Mouse (Mus musculus) brown adipose tissue, adult 24 weeks (tissue): Measurements from ENCODE around the gene Ankrd6. TPM values are rescaled to one million over a fixed set of nuclear protein-coding genes. Genes with fewer than 3 reads are reported as not detected.

Source experiments
- polyA plus RNA-seq: library from polyadenylated mRNA; stranded (reverse); fragments of >200 nt; gene quantifications from 2 replicates; pipeline ENCODE4 v1.2.4, GENCODE M21; 2012; ENCODE audit not compliant: missing spikeins, insufficient read depth, insufficient read length

The Ankrd6 gene
- polyA plus RNA-seq, 1 experiment, result 0.59 TPM

Other genes starting within 250 kb of the Ankrd6 start
- 60.1 and 78.8 TPM in 2 replicates for gene Lyrm2, start 150.6 kb downstream of the Ankrd6 start, polyA plus RNA-seq
- 1.4 and 6.6 TPM in 2 replicates for gene Rragd, start 32.2 kb upstream of the Ankrd6 start, polyA plus RNA-seq
- 38.1 and 39.7 TPM in 2 replicates for gene Ube2j1, start 80.6 kb upstream of the Ankrd6 start, polyA plus RNA-seq
- not detected in 2 replicates for gene Gabrr2, start 112.2 kb upstream of the Ankrd6 start, polyA plus RNA-seq
- gene Gabrr1, start 181.7 kb upstream of the Ankrd6 start, polyA plus RNA-seq, result not detected in 2 replicates
- gene Pm20d2, start 238.9 kb upstream of the Ankrd6 start, polyA plus RNA-seq, result 3.4 and 5.0 TPM in 2 replicates